Mouse (Mus musculus): Measurements from ENCODE around the gene Stmn3. TPM values are rescaled to one million over a fixed set of nuclear protein-coding genes. Genes with fewer than 3 reads are reported as not detected.

Stmn3 gene
- total RNA-seq, 2 experiments from 2014 or later: 19.1 to 35.7 TPM

DNA sequence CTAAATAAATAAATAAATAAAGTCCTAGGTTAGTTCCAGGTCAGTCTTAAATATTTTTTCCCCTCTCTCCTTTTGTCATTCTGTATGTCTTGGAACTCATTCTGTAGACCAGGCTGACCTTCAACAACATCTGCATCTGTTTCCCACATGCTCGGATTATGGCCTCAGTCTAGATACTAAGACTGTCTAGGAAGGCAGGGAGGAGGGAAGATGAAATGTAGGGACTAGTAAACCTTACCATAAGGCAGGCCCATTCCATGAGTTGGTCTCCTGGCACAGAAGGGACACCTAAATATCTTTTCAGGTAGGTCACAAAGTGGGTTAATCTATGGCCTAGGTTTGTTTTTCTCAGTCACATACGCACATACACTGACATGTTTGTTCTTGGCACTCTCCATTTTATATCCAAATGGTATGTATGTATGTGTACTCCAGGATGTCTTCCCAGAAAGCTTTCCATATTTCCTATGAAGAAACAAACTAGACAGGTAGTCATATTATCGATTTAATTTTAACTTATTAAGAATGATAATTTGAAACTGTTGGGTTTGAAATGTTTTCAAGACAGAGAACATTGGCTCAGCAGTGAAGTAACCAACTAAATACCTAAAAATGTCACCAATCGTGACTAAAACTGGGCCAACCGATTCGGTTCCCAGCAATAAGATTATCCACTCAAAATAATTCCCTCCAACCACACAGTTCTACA, 27.5 kb downstream of the Stmn3 start:
- no peak for DNase-seq

DNA sequence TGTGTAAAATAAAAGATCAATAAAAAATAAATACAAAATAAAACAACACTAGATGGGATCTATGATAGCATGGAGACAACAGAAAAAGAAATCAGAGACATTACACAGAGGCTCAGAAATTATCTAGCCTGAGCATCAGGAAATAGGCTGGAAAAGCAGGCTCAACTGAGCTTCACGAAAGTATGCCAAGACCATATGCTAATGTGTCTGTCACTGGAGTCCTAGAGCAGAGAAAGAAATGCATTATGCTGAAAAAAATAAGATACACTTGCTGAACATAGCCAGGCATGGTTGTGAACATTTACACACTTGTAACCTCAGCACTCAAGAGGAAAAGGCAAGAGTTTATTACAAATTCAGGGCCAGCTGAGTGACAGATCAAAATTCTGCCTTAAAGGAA, 34.3 kb downstream of the Stmn3 start:
- DNase-seq: no peak

DNA sequence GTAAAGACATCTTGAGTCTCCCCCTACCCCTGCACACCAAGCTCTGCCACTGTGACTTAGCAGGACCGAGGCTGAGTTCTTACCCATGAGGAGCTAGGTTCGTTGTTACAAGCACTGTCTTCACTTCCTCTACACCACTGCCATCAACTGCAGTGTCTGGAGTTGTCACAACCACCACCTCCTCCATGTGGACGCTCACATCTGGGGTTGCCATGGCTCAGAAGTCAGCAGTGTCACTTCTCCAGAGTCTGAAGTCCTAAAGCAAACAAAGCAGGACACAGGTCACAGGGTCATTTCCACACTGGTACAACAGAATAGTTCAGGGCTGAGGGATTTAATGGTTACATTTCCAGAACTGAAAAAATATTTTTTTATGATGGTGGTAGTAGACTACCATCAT, 36.4 kb downstream of the Stmn3 start:
- no peak for DNase-seq

DNA sequence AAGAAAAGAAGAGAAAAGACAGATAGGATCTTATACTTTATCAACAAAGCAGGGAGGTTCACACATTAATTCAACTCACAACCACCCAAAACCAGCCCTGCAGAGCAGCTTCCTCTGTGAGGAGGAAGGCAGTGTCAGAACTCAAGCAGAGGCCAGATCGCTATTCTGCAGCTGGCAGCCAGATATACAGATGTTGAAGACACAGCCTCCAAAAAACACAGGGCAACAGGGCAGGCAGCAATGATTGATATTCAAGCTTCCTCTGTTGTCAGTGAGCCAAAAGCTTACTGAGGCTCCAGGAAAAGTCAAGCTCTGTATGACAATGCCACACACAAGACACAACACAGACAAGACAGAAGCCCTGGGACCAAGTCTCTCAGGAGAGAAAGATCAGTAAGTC, 37.5 kb downstream of the Stmn3 start:
- peak; percentile 35 for DNase-seq

DNA sequence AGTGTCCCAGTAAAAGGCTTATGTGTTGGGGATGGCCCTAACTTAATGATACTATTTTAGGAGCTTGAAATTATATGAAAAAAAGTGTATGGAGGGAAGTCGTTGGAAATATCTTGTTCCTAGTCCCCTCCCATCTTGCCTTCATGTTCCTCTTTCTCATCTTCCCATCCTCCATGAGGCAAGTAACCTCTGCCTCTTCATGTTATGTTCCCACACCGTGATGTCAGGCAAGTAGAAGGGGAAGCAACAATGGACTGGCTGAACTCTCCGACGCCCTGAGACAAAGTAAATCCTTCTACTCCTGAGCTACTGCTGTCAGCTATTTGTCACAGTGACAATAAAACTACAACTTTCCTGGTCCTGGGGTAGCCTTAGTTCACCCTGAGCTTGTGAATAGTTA, 39.7 kb downstream of the Stmn3 start:
- DNase-seq: no peak

DNA sequence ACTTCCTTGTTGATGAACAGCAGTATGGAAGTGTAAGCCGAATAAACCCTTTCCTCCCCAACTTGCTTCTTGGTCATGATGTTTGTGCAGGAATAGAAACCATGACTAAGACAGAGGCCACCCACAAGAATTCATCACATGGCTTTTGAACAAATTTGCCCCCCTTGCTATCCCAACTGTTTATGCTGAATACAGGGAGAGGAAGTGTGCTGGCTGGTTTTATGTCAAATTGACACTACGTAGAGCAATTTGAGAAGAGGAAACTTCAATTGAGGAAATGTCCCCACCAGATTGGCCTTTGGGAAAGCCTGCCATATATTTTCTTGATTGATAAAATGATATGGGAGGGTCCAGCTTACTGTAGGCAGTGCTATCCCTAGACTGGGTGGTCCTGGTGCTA, 40.5 kb downstream of the Stmn3 start:
- DNase-seq: no peak

DNA sequence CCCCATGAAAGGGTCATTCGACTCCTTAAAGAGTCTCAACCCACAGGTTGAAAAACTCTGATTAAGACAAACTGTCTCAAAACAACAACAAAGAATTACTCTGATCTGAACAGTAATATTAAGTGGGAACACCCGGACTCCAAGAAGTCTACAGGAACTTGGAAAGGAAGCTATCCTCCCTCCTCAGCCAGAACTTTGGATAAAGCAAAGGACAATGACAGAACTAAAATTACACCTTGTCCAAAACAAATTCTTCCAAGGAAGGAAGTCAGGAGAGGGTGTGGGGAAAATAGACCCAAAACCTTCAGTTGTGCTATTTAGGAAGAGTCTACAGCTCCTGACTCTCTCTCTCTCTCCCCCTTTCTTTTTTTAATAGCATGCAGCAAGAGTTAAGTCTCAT, 42.2 kb downstream of the Stmn3 start:
- DNase-seq: no peak

DNA sequence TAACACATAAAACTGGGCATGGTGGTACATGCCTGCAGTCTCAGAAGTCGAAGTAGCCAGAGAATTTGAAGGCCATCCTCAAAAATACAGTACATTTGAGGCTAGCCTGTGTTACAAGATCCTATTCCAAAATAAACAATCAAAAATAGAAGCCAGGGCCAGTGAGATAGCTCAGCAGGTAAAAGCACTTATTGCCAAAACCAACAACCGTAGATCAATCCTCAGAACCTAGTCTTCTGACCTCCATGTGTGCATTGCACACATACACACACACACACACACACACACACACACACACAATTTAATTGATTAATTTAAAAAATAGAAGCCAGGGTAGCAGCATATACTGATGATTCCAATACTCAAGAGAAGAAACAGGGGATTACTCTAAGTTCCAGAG, 47.5 kb downstream of the Stmn3 start:
- DNase-seq: no peak

Other genes with a start within 250 kb of the Stmn3 start
- gene Kcnq2, start 179.2 kb downstream of the Stmn3 start, total RNA-seq (2021): 1 to 10 TPM; 4.2 to 8.1 TPM
- gene Eef1a2, start 157.5 kb downstream of the Stmn3 start, total RNA-seq (2021): 100 to 1,000 TPM in 1 of 2 experiments, 10 to 100 TPM in 1; 69.0 to 168 TPM
- 10 to 100 TPM; 88.6 to 92.3 TPM for gene Ppdpf, start 127.3 kb downstream of the Stmn3 start, total RNA-seq (2021)
- under 1 TPM; 0.06 to 0.12 TPM for gene Ptk6, start 111.7 kb downstream of the Stmn3 start, total RNA-seq (2021)
- gene Srms, start 101.3 kb downstream of the Stmn3 start, total RNA-seq (2021): under 1 TPM; 0.30 to 0.36 TPM
- under 1 TPM in 1 of 2 experiments, not detected in 1; 0.30 TPM for gene Fndc11, start 94.5 kb downstream of the Stmn3 start, total RNA-seq (2021)
- 10 to 100 TPM; 14.8 to 16.3 TPM for gene Helz2, start 72.5 kb downstream of the Stmn3 start, total RNA-seq (2021)
- gene Gmeb2, start 26.5 kb downstream of the Stmn3 start, total RNA-seq (2021): 10 to 100 TPM; 18.1 to 20.7 TPM
- 10 to 100 TPM; 33.0 to 50.3 TPM for gene Rtel1, start 5.2 kb upstream of the Stmn3 start, total RNA-seq (2021)
- 10 to 100 TPM; 26.1 to 37.0 TPM for gene Zgpat, start 50.4 kb upstream of the Stmn3 start, total RNA-seq (2021)
- gene Arfrp1, start 50.9 kb upstream of the Stmn3 start, total RNA-seq (2021): 10 to 100 TPM; 37.9 to 48.2 TPM
- 10 to 100 TPM in 1 of 2 experiments, 1 to 10 TPM in 1; 8.8 to 19.2 TPM for gene Lime1, start 65.6 kb upstream of the Stmn3 start, total RNA-seq (2021)
- 10 to 100 TPM; 17.2 to 23.6 TPM for gene Zbtb46, start 144.9 kb upstream of the Stmn3 start, total RNA-seq (2021)
- not detected for gene Abhd16b, start 178.7 kb upstream of the Stmn3 start, total RNA-seq (2021)
- 100 to 1,000 TPM in 1 of 2 experiments, 10 to 100 TPM in 1; 95.5 to 108 TPM for gene Tpd52l2, start 182.6 kb upstream of the Stmn3 start, total RNA-seq (2021)
- gene Dnajc5, start 206.0 kb upstream of the Stmn3 start, total RNA-seq (2021): 10 to 100 TPM; 89.0 to 91.5 TPM